Mouse (Mus musculus) heart, embryonic 16.5 days (tissue): ENCODE measurements at regions not wholly inside any gene's neighbourhood (a gene's known extent, or its start where the extent isn't known, plus 50 kb on each side); places are given as distances from the start of the nearest gene placed in this dataset.

Experiments used
- ATAC-seq: fragments of 200-750 bp; cut with Nextera tagmentation; replicated peaks from 2 replicates; pipeline ENCODE4 v1.8.0; 2017; ENCODE audit warnings: moderate number of reproducible peaks; ENCODE audit not compliant: insufficient read depth, low FRiP score; ENCODE audit errors: extremely low read depth
- H3K27ac ChIP-seq: fragments of 300-500 bp; sonication (generic); 2 replicates; pipeline ENCODE4 v1.5.1; 2014; ENCODE audit warnings: mild to moderate bottlenecking, low read length, control low read depth, moderate library complexity
- H3K27me3 ChIP-seq: fragments of 300-500 bp; sonication (generic); 2 replicates; pipeline ENCODE4 v1.6.1; 2014; ENCODE audit warnings: low read length, mixed read lengths; ENCODE audit not compliant: control insufficient read depth, insufficient read depth
- H3K36me3 ChIP-seq: fragments of 300-500 bp; sonication (generic); 2 replicates; pipeline ENCODE4 v1.6.1; 2014; ENCODE audit not compliant: control insufficient read depth, insufficient read depth
- H3K4me1 ChIP-seq: fragments of 300-500 bp; sonication (generic); 2 replicates; pipeline ENCODE4 v1.6.1; 2014; ENCODE audit warnings: low read length, mixed read lengths; ENCODE audit not compliant: control insufficient read depth, insufficient read depth
- H3K4me2 ChIP-seq: fragments of 300-500 bp; sonication (generic); 2 replicates; pipeline ENCODE4 v1.6.1; 2014; ENCODE audit warnings: low read depth, mild to moderate bottlenecking, control low read depth, low read length
- H3K4me3 ChIP-seq: fragments of 300-500 bp; sonication (generic); 2 replicates; pipeline ENCODE4 v1.5.1; 2014; ENCODE audit warnings: mild to moderate bottlenecking, control low read depth, low read length
- H3K9ac ChIP-seq: fragments of 300-500 bp; sonication (generic); 2 replicates; pipeline ENCODE4 v1.6.1; 2014; ENCODE audit warnings: low read length, control low read depth
- H3K9me3 ChIP-seq: fragments of 300-500 bp; sonication (generic); replicated peaks from 2 replicates; pipeline ENCODE4 v1.6.1; 2016; ENCODE audit warnings: low read length; ENCODE audit not compliant: control insufficient read depth
- WGBS: fragments of 180-500 bp; shearing (Covaris S2); extraction: QIAGEN DNeasy Blood & Tissue Kit; methylation state at CpG from one replicate; pipeline ENCODE4 v1.1.7; 2014; 5-methylcytosine and 5-hydroxymethylcytosine counted together

GRCm38 (mm10) chr17:79282771-79283170, 72.1 kb downstream of the Cdc42ep3 start:
- no peak overlapping the region for H3K27ac ChIP-seq
- 64% methylated on average over 2 of the region's 2 CpGs for WGBS
- H3K4me2 ChIP-seq, result no peak overlapping the region
- no peaks in the 10 kb centered on the region for H3K9me3 ChIP-seq
- no peaks in the 10 kb centered on the region for H3K36me3 ChIP-seq
- no peaks in the 10 kb centered on the region for H3K4me1 ChIP-seq
- no peak for ATAC-seq
- H3K27me3 ChIP-seq, result no peaks in the 10 kb centered on the region
- no peak overlapping the region for H3K4me3 ChIP-seq
- no peak overlapping the region for H3K9ac ChIP-seq

DNA sequence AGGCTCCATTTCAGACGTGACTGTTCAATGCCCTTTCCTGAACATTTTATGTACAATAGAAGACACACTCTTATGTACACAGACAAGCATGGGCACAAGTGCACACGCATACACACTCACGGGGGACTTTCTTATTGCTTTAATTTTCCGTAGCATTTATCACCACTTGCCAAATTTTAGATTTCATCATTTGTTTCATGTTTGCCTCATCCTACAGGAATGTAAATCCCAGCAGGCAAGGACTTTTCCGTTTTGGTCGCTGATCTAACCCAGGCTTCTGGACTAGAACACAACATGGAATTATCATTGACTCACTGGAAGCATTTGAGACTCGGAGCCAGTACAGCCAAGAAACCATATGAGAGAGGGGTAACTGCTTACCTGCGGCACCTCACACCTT, 81.3 kb downstream of the Cdc42ep3 start:
- Histone ChIP-seq H3K4me1 (0 out of 2 replicates have a peak, but pooled peaks cover 2% of the 10 kb centered on the region), H3K36me3 (no peaks in the 10 kb centered on the region), H3K9me3 (no peaks in the 10 kb centered on the region), H3K27ac (no peak overlapping the region), H3K4me3 (no peak overlapping the region), H3K4me2 (no peak overlapping the region), H3K27me3 (no peaks in the 10 kb centered on the region), H3K9ac (no peak overlapping the region)
- no peak for ATAC-seq
- WGBS, result 72% methylated on average over 8 of the region's 8 CpGs

- Histone ChIP-seq H3K4me2 (no peak overlapping the region), H3K9me3 (peaks cover 2% of the 10 kb centered on the region; the same call in 1 of the 2 replicates), H3K36me3 (no peaks in the 10 kb centered on the region), H3K4me3 (no peak overlapping the region), H3K27ac (no peak overlapping the region), H3K27me3 (no peaks in the 10 kb centered on the region), H3K4me1 (no peaks in the 10 kb centered on the region), H3K9ac (no peak overlapping the region)
- ATAC-seq, result no peak
- WGBS, result 40% methylated on average over 5 of the region's 5 CpGs
Measured at GRCm38 (mm10) chr17:79259691-79260090, 95.2 kb downstream of the Cdc42ep3 start.

DNA sequence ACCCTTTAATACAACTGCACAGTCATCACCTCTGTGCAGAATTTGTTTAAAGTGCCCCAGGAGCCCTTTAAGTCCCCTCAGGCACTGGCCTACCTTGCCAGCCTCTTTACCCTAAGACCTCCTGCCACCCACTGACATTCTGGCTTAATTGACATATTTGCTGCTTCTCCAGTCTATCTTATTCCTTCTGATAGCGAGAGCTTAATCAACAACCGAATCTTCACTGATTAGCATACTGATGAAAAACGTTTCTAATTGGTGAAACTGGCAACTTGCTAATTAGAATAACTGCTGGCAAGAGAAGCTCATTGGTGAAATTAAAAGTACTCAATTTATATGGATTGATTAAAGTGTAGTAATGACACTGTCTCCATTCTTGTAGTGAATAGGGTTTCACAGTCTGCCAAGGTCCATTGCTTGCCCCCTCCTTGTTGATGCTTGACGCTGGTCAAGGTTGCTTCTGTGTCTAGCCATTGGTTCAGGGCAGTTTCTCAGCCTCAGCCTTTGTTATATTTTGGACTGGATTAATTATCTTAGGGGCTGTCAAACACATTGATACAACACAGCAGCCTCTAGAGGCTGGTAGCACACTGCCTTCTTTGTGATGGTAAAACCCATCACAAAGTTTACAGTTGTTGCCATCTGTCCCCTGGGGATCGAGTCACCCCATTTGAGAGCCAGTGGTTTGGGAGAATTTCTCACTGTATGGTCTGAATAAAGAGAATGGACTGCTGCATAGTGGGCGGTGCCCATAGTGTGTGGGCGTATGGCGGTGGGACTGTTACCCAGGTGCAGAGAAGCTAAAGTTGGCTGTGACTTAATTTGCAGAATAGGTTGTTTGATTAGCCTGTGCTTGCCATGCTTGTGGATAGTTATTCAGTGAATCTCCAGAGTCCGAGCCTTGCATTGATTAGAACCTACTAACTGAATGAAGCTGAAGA, 107.7 kb downstream of the Cdc42ep3 start:
- H3K4me1 ChIP-seq, result no peaks in the 10 kb centered on the region
- no peak overlapping the region for H3K27ac ChIP-seq
- 76% methylated on average over 9 of the region's 9 CpGs for WGBS
- ATAC-seq, result no peak
- no peak overlapping the region for H3K9ac ChIP-seq
- H3K27me3 ChIP-seq, result no peaks in the 10 kb centered on the region
- H3K36me3 ChIP-seq, result no peaks in the 10 kb centered on the region
- H3K9me3 ChIP-seq, result peaks cover 6% of the 10 kb centered on the region
- no peak overlapping the region for H3K4me3 ChIP-seq
- no peak overlapping the region for H3K4me2 ChIP-seq

DNA sequence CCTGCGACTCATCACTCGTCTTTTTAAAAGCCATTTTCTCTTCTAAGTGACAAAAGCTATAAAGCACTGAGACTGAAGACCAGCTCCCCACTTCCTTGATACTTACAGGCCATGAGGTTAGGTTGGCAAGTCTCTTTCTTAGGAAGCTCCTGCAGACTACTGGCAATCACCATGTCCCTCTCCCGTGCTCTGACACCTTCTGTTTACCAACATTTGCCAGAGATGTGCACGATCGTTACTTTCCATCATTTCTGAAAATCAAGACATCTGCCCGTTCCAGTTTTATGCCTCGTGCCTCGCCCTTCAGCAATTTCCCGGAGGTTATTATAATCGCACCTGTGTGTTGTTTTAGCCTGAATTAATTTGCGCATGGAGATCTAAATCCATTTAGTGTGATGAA, 110.8 kb downstream of the Cdc42ep3 start:
- no peak overlapping the region for H3K27ac ChIP-seq
- H3K27me3 ChIP-seq, result no peaks in the 10 kb centered on the region
- no peak overlapping the region for H3K9ac ChIP-seq
- no peak overlapping the region for H3K4me3 ChIP-seq
- 86% methylated on average over 11 of the region's 11 CpGs for WGBS
- no peaks in the 10 kb centered on the region for H3K36me3 ChIP-seq
- H3K4me2 ChIP-seq, result no peak overlapping the region
- no peak for ATAC-seq
- peaks cover 6% of the 10 kb centered on the region for H3K9me3 ChIP-seq
- H3K4me1 ChIP-seq, result no peaks in the 10 kb centered on the region

GRCm38 (mm10) chr17:79243426-79243825, 111.5 kb downstream of the Cdc42ep3 start:
- Histone ChIP-seq H3K4me3 (no peak overlapping the region), H3K9ac (no peak overlapping the region), H3K4me2 (no peak overlapping the region), H3K27me3 (no peaks in the 10 kb centered on the region), H3K4me1 (no peaks in the 10 kb centered on the region), H3K36me3 (no peaks in the 10 kb centered on the region), H3K9me3 (peaks cover 6% of the 10 kb centered on the region), H3K27ac (no peak overlapping the region)
- ATAC-seq, result no peak
- WGBS, result 94% methylated on average over 2 of the region's 2 CpGs

- Histone ChIP-seq H3K4me1 (no peaks in the 10 kb centered on the region), H3K4me3 (no peak overlapping the region), H3K27ac (no peak overlapping the region), H3K9ac (no peak overlapping the region), H3K27me3 (no peaks in the 10 kb centered on the region), H3K9me3 (peaks cover 6% of the 10 kb centered on the region), H3K4me2 (no peak overlapping the region), H3K36me3 (no peaks in the 10 kb centered on the region)
- ATAC-seq, result no peak
- WGBS, result 88% methylated on average over 3 of the region's 3 CpGs
Measured at GRCm38 (mm10) chr17:79241489-79241888, 113.4 kb downstream of the Cdc42ep3 start.

DNA sequence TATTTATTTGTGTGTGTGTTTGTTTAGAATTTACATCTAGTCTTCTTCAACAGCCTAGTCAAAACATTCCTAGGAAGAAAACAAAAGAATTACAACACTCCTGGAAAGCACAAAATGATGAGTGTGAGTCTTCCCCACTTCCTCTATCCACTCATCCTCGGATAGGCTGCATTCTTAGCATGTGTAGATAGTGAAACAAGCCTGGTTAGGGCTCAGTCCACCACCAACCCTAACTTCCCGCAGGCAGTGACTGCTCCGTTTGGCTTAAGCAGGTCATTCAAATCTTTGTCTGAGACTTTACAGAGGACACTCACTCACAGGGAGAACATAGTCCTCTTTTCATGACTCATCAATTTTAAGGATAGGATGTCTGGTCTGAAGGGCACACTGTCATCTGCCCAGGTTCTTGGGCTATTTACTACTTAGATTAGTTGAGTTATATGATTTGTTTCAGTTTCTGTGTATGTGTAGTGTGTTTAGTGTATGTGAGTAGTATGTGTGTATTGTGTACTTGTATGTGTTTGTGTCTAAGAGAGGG, 118.6 kb downstream of the Cdc42ep3 start:
- 48% methylated on average over 3 of the region's 3 CpGs for WGBS
- Histone ChIP-seq H3K4me1 (no peaks in the 10 kb centered on the region), H3K36me3 (no peaks in the 10 kb centered on the region), H3K27me3 (no peaks in the 10 kb centered on the region), H3K9me3 (no peaks in the 10 kb centered on the region), H3K4me2 (no peak overlapping the region), H3K27ac (no peak overlapping the region), H3K9ac (no peak overlapping the region), H3K4me3 (no peak overlapping the region)
- ATAC-seq, result no peak
